Mouse (Mus musculus) kidney, adult 18-20 months (tissue): Measurements from ENCODE around the gene Tapbp.
A peak's percentile ranks its signal among the peaks of the same experiment; 100 is the strongest.
"Not testable (repeated sequence)": the region's sequence is repeated elsewhere in the genome, so short reads cannot be mapped to it uniquely, and the experiment has no call there.

Experiments
- DNase-seq: peaks from one replicate; pipeline ENCODE4 v3.0.0; 2021

The Tapbp gene

DNA sequence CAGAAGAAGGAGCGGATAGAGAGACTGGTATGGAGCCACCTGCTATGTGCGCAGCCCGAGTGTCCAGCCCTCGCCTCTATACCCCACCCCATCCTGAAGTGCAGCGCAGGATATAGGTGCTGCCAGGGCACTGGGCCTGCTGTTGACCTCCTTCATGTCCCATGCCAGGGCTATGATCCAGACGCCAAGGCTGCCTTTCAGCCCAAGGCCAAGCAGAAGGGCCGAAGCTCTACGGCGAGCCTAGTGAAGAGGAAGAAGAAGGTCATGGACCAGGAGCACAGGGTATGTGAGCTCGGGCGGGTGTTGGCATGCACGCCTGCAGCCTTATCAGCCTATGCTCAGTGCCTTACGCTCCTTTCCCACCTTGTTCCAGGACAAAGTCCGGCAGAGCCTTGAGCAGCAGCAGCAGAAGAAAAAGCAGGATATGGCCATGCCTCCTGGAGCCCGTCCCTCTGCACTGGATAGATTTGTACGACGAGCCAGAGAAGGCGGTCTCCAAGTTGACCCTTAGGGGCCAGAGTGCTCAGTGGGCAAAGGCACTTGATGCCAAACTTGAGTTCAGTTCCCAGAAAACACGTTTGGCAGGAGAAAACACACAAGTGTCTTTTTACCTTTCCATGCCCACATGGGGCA lies 33.3 kb downstream of the Tapbp start:
- no peak for DNase-seq

DNA sequence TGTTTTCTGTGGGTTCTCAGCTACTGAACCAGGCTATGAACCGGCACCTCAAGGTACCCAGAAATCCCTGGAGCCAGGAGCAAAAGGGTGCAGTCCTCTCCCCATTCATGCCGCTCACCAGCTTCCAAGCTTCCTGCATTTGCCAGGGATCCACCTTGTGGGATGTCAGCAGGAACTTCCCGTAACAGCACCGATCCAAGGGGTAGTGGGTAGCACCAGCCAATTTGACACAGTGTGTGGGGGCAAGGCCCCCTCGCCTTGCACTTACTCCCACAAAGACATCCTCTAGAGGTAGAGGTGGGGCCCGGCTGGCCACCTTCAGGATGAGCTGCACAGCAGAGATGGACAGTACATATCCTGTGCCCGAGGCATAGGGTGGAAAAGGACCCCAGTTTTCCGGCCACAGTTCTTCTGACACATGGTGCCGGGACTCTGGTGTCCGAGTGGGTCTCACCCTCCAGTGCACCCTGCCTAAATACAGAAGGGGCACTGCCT lies 34.5 kb downstream of the Tapbp start:
- no peak for DNase-seq

DNA sequence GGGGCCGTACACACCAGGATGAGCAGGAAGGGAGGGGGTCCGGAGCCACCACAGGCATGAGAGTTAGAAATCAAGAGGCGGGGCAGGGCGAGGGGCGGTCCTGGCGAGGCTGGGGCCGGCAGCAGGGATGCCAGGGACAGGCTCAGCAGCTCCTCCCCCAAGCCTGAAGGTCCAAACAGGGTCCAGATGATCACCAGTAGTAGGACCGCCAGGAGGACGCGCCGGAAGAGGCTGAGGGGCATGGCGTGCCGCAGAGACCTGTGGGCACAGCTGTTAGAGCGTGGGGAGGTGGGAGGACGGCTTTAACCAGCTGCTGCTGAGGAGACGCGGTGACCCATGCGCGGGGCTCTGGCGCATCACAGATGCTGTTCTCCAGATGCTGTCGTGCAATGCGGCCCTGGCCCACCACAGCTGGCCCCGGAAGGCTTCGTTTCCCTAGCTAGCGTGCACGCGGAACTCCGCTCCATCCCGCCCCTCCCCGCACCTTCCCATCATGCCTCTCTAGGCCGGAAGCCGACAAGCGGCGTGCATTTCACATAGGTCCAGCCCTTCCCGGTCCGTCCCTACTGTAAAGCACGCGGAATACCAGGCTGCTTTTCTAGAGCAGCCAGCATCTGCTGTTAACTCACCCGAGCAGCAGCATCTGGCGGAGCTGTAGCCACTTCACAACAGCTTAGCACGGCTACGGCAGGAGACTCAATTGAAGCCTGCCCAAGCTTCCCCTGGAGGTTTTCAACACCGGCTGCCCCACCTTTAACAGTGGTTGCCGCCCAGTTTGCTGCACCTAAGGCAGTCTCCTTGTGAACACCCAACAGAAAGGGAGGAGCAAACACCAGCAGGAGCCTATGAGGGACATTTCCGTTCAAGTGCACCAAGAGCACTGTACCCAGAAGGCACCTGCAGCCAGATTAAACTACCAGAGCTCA lies 35.6 kb downstream of the Tapbp start, which contains the start of gene B3galt4:
Gene B3galt4, minus strand, starts transcription at position 468 of the 926 bp plus-strand sequence.
- DNase-seq: peak; percentile 73

DNA sequence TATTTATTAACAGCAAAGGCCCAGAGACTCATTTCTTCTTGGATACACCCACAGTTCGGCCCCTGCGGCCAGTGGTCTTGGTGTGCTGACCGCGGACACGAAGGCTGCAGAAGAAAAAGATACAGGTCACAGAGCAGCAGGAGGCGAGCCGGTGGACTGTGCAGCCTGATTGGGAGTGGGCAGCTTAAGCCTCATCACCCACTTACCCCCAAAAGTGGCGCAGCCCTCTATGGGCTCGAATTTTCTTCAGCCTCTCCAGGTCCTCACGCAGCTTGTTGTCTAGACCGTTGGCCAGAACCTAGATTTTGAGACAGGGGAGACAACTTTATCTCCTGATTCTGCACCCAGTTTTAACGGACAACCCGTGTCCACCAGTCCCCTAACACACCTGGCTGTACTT lies 36.3 kb downstream of the Tapbp start:
- DNase-seq: not testable (repeated sequence)

DNA sequence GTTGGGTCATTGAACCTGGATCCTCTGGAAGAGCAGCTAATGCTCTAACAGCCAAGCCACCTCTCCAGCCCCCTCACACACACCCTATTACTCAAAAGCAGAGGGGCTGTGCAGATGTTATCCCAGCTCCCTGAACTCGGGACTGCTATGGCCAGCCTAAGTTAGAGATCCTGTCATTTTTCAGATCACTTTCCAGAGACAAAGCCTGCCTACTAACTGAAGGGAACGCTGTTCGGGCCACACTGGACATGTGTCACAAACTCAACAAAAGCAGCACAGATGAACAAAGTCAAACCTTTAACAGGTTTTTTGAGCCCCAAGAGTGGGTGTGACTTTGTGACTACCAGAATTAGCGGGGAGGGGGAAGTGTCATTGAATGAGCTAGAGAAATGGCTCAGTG lies 37.2 kb downstream of the Tapbp start:
- DNase-seq: no peak

DNA sequence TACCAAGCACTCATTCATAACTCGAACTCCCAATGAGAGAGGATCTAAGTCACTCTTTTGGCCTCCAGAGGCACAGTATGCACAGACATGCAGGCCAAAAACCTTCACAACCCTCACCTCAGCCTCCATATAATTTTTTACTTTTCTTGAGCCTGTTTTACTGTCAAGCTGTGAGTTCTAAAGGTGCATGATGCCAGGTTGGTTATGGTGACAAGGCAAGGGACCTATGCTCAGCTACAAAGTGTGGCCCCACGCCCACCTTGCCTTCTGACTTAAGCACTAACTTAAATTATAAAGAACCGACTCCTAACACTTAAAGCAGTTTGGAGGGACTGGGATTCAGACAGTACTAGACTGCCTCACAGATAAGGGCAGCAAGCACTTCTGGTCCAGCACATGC lies 37.6 kb downstream of the Tapbp start:
- DNase-seq: no peak

DNA sequence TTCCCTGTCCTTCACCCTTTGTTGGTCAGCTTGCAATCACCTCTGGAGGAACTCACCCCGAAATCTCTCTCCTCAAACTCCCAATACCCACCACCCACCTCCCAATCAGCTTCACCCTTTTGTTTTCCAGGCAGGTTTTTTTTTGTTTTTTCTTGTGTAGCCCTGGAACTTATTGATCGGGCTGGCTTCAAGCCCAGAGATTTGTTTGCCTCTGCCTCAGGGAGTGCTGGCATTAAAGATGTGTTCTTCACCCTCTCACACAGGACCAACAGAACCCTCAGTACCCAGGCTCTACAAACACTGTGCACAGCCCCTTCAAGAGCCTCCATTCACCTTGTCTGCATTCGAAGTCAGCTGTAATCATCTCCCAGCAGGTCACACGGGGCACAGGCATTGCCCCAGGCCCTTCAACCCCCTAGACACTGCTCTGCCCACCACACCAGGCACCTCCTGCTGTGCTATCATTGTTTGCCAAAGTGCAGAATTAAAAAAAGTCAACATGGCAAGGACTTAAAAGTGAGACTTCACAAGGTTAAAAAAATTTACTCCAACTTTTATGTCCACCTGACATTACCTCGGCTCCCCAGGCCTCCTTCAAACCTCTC lies 38.4 kb downstream of the Tapbp start:
- no peak for DNase-seq

DNA sequence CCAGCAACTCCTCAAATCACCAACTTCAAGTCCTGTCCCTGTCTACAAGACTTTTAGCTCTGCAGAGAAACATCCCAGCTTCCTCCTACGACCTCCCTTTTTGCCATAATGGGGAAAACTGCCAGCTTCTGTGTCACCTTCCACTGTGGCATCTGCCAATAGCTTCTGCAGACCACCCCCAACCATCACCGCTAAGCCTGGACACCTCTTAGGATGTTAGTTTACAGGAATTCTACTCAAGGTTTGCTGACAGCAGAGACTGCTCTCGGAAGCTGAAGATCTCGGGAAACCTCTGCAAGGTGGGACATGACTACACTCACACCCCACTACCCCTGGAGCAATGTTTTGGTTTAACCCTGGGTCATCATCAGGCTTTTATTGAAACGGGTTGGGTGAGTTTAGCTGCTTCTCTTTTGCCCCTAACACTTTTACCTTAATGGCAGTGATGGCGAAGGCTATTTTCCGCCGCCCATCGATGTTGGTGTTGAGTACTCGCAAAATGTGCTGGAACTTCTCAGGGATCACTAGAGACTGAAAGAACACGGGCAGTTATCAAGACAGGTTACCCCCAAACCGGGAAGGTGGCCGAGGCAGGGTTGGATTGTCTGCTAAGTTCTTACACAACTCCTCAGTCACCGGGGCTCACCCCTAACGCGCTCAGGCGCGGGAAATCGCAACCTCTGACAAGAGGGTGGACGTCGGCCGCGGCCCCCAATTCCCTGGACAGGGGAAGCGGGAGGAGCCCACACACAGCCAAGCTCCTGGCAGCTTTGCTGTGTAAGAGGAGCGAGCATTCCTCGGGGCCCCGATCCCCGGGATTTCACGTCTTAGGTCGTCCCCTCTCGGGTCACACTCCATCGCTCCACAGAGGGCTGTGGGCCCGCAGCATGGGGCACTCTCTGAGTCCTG lies 39.2 kb downstream of the Tapbp start:
- no peak for DNase-seq

DNA sequence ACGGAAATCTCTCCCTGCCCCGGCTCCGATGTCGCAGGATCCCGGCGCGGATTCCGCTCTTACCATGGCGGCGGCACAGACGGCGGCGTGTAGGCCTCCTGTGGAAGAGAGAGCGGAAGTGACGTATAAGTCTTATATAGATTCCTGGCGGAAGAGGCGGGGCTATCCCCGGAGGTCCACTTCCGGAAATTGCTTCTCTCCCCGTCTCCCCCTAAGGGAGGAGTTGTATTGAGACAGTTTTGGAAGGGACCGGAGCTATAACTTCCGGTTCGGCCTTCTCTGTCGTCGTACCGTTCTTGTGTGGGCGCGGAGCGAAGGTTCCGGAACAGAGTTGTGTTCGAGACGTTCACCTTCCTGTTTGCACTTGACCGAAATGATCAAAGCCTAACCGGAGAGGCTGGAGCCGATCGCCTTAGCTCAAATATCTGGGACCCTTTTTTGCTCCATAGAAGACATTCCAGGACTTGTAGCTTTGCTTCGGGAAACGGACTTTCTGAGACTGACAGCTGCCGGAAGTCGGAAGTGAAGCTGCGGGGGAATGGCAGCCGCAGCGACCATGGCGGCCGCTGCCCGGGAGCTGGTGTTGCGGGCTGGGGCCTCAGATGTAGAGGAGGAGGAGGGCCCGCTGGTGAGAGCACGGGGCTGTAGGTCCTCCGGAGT lies 40.0 kb downstream of the Tapbp start, which contains the start of the genes Vps52 and Rps18:
Gene Vps52, plus strand, starts transcription at position 258 of the 660 bp plus-strand sequence.
Gene Rps18, minus strand, starts transcription at position 447 of the 660 bp plus-strand sequence.
- DNase-seq: peak; percentile 95

DNA sequence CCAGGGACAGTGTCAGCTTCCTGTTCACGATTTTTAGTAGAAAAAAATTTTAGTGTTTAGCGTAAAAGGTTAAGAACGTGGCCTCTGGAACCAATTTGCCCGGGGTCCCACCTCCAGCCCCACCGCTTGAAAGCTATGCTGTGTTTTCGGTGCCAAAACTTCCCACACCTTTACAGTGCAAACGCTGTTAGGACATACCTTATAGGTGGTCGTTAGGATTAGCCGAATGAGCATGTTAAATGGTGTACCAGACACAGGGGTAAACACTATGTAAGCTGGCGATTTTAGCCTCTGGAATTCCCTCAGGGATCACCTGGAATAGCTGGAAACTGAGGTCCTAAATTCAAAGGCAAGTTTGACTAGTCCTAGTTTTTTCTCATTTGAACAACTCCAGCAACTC lies 40.6 kb downstream of the Tapbp start:
- no peak for DNase-seq

DNA sequence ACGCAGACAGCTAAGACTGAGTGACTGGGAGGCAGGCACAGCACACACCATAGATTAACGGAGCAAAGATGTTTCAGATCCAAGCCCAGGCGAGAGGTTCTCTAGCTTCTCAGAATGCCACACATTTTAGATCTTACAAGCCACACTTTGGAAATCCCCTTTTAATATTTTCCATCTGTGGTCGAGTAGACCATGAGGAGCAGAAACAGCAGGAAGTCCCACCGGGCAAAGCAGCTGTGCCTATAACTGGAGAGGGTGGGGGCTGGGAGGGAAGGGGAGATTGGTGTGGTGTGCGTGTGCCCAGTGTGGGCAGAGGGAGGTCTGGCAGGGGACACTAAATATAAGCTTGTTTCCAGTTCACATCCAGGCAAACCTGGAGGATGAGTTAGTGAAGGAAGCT lies 41.8 kb downstream of the Tapbp start:
- no peak for DNase-seq

DNA sequence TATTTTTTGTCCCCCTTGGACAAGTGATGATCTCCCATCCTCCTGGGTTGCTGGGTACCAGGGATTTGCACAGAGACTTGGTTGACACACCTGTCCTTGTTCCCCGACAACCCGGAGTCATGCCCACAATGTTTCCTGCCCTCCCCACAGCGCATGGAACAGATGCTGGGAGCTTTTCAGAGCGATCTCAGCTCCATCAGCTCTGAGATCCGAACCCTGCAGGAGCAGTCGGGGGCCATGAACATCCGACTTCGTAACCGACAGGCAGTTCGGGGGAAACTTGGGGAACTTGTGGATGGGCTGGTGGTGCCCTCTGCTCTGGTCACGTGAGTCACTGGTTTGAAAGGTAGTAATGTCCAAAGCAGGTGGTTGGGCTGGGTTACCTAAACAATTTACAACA lies 42.8 kb downstream of the Tapbp start:
- no peak for DNase-seq

DNA sequence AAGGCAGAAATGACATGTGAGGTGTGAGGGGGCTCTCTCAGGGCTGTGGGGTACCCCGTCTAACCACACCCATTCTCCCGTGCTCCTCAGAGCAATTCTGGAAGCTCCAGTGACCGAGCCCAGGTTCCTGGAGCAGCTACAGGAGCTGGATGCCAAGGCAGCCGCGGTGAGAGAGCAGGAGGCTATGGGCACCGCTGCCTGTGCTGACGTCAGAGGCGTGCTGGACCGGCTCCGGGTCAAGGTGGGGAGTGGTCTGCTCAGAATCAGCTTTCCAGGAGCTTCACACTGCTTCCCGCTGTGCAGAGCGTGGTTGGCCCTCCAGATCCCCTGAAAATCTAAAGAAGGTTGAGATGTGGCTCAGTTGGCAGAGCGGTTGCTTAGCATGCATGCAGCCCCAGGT lies 43.4 kb downstream of the Tapbp start:
- no peak for DNase-seq

DNA sequence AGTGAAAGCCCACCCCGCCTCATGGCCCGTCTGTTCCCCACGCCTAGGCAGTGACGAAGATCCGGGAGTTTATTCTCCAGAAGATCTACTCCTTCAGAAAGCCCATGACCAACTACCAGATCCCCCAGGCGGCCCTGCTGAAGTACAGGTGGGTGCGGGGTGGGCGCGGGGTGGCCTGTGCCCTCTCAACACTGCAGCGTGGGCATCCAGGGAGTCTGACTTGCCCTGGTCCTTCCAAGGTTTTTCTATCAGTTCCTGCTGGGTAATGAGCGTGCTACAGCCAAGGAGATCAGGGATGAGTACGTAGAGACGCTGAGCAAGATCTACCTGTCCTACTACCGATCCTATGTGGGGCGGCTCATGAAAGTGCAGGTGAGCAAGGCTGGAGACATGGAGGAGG lies 44.2 kb downstream of the Tapbp start:
- DNase-seq: no peak

DNA sequence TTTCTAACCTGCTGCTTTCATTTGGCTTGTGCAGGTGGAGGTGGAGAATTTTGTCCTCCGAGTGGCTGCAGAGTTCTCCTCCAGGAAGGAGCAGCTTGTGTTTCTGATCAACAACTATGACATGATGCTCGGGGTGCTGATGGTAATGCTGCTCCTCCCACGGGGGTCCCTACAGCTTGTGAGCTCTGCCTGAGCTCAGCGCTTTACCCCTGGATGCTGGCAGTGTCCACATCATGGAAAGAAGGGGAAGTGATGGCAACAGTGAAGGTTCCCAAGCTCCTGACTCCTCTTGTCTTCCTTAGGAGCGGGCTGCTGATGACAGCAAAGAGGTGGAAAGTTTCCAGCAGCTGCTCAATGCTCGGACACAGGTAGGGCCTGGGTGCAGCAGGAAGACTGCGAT lies 47.2 kb downstream of the Tapbp start:
- no peak for DNase-seq

DNA sequence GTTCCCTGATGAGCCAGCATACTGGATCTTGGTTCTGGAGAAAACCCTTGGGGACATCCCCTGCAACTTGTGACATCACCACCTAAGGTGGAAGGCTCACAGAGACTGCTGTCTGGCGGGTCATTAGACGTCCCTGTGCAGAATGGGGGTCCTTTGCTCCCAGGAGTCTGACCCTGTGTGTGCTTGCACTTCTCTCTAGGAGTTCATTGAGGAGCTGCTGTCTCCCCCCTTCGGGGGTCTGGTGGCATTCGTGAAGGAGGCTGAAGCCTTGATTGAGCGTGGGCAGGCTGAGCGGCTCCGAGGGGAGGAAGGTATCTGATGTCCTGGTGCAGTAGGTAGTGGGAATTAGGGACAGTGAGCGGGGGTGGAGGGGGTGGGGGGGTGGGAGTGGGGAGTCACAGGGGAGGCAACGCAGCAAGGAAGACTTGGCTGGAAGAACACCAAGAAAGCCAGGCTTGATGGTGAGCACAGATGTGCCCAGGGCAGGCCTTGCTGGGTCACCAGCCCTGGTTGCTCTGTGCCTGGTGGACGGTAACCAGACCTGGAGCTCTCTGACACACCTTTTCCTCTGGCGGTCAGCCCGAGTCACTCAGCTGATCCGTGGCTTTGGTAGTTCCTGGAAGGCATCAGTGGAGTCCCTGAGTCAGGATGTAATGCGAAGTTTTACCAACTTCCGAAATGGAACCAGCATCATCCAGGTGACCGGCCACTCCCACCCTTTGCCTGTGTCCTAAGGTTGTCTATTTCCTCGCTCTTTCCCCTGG lies 49.6 kb downstream of the Tapbp start:
- no peak for DNase-seq

DNA sequence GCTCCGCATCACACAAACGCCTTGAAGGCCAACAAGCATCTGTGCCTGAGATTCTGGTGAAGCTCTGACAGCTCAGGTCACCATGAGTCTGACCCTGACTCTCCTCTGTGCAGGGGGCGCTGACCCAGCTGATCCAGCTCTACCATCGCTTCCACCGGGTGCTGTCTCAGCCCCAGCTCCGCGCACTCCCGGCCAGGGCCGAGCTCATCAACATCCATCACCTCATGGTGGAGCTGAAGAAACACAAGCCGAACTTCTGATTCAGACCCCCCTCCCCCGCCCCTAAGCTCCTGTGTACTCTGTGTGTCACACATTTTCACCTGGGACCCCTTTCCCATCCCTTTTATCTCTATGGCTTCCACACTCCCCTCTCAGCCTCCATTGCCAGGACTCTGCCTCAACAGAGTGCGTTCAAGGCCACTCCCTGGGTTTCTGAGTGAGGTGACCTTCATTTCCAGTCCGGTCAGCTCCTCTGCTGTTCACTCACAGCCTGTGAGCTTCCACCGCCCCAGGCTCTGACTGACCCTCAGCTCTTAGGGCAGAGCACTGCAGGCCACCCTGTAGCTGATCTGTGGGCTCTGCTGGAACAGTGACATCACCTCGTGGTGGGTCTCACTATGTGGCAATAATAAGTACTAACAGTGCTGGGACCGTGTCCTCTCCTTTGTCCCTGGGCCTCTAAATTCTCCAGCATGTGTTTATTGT lies 50.3 kb downstream of the Tapbp start:
- no peak for DNase-seq

DNA sequence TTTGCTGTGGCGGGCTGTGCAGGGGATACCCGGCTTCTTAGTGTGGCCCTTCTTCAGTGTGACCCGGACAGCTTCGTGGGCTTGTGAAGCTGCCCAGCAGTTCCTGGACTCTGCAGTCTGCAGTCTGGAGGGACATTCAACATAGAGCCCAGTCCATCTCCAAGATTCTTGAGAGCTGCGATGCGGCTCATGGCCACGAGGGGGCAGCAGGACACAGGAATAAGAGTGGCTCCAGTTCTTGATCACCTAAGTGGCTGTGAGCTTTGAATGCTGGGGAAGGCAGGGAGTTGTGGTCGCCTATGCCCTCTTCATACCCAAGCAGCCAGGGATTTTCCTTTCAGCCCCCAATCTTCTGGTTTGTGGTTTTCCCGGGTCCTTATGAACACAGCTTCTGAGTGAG lies 52.8 kb downstream of the Tapbp start:
- DNase-seq: peak; percentile 90

DNA sequence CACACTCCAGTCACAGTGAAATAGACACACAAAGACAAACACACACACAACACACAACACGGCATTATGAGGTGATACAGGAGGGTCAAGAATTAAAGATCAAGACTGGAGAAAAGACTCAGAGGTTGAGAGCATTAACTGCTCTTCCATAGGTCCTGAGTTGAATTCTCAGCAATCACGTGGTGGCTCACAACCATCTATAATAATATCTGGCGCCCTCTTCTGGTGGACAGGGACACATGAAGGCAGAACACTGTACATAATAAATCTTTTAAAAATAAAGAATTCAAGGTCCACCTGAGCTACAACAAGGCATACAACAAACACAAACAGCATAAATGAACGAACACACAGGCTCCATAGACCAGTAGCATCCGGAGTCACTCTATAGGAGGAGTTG lies 53.2 kb downstream of the Tapbp start:
- DNase-seq: no peak

DNA sequence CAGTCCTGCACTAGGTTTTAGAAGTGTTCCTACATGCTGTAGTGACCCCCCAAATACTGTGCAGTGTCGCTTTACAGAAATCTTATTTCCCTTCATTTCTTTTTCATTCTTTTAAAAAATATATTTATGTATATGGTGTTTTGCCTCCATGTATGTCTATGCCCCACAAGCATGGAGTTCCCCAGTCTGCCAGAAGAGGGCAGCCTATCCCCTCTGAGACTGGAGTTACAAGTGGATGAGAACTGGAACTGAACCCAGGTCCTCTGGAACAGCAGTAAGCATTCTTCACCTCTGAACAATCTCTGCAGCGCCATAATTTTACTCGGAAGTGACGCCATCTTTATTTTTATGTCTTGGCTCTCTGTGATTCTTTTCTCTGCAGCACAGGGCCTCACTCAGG lies 53.7 kb downstream of the Tapbp start:
- DNase-seq: no peak
